Mouse (Mus musculus) c-Kit-positive CD71-positive TER-119-positive erythroid progenitor cells, embryonic 14.5 days (primary cell): Measurements from ENCODE around the gene Arl4c.

Source experiments
- DNase-seq: peaks from one replicate; pipeline ENCODE4 v3.0.0-alpha.2; 2013; ENCODE audit warnings: low spot score

Gene Arl4c

GRCm38 (mm10) chr1:88623541-88624115 lies 78.4 kb downstream of the Arl4c start:
- no peak for DNase-seq
